Mouse (Mus musculus) bone marrow macrophage, adult 2 months (primary cell): ENCODE data around the gene Ntn3.

Experiments
- CTCF ChIP-seq: IDR thresholded peaks from 2 replicates; pipeline ENCODE4 v1.5.1; 2012; ENCODE audit warnings: low read depth, mild to moderate bottlenecking, low read length, moderate library complexity
- POLR2A ChIP-seq: IDR thresholded peaks from 2 replicates; pipeline ENCODE4 v1.6.1; 2012; ENCODE audit warnings: mild to moderate bottlenecking, low read depth, low read length, borderline replicate concordance

- no peak for TF ChIP-seq POLR2A
- no peak for TF ChIP-seq CTCF
These were observed 46.0 kb downstream of the Ntn3 start, which contains the start of gene Amdhd2 for GRCm38 (mm10) chr17:24163176-24163962.
